Mouse (Mus musculus) kidney, postnatal 0 days (tissue): ENCODE measurements around the gene Ttc7b. TPM values are rescaled to one million over a fixed set of nuclear protein-coding genes. Genes with fewer than 3 reads are reported as not detected.

ENCODE experiments used
- ATAC-seq: fragments of 200-750 bp; cut with Nextera tagmentation; replicated peaks from 2 replicates; pipeline ENCODE4 v1.8.0; 2017; ENCODE audit warnings: low read depth, moderate number of reproducible peaks, moderate TSS enrichment, moderate library complexity; ENCODE audit not compliant: low FRiP score
- DNase-seq: peaks from one replicate; pipeline ENCODE4 v3.0.0-alpha.2; 2016; ENCODE audit warnings: low spot score
- H3K27ac ChIP-seq: fragments of 300-500 bp; sonication (generic); 2 replicates; pipeline ENCODE4 v1.5.1; 2014; ENCODE audit warnings: mild to moderate bottlenecking
- H3K27me3 ChIP-seq: fragments of 300-500 bp; sonication (generic); 2 replicates; pipeline ENCODE4 v1.6.1; 2014; ENCODE audit warnings: low read length, mixed read lengths; ENCODE audit not compliant: insufficient read depth
- H3K36me3 ChIP-seq: fragments of 300-500 bp; sonication (generic); 2 replicates; pipeline ENCODE4 v1.6.1; 2014; ENCODE audit warnings: low read length, mixed read lengths; ENCODE audit not compliant: insufficient read depth
- H3K4me1 ChIP-seq: fragments of 300-500 bp; sonication (generic); replicated peaks from 2 replicates; pipeline ENCODE4 v1.6.1; 2014; ENCODE audit warnings: antibody characterized with exemption, low read length, mixed read lengths; ENCODE audit not compliant: insufficient read depth
- H3K4me2 ChIP-seq: fragments of 300-500 bp; sonication (generic); 2 replicates; pipeline ENCODE4 v1.6.1; 2014; ENCODE audit warnings: mild to moderate bottlenecking, low read length, moderate library complexity, mixed read lengths
- H3K4me3 ChIP-seq: fragments of 300-500 bp; sonication (generic); replicated peaks from 2 replicates; pipeline ENCODE4 v1.5.1; 2014; ENCODE audit warnings: low read depth, low read length
- H3K9ac ChIP-seq: fragments of 300-500 bp; sonication (generic); 2 replicates; pipeline ENCODE4 v1.6.1; 2014; ENCODE audit warnings: low read depth, low read length
- H3K9me3 ChIP-seq: fragments of 300-500 bp; sonication (generic); replicated peaks from 2 replicates; pipeline ENCODE4 v1.6.1; 2016; ENCODE audit warnings: low read length, inconsistent platforms, mixed read lengths
- CTCF ChIP-seq: IDR thresholded peaks from 2 replicates; pipeline ENCODE4 v1.5.1; 2016; ENCODE audit warnings: antibody characterized with exemption, low read depth, mild to moderate bottlenecking, moderate library complexity
- WGBS: fragments of 180-500 bp; shearing (Covaris S2); extraction: QIAGEN DNeasy Blood & Tissue Kit; methylation state at CpG from one replicate; pipeline ENCODE4 v1.1.7; 2014; 5-methylcytosine and 5-hydroxymethylcytosine counted together
- polyA plus RNA-seq: library from polyadenylated mRNA; unstranded; fragments of >200 nt; fragmentation: Nextera tagmentation; extraction: Ambion mirVana; gene quantifications from 2 replicates; pipeline ENCODE4 v1.2.1, GENCODE M21; 2015

Gene Ttc7b
- polyA plus RNA-seq, 1 experiment from 2014 or later = 6.1 TPM

GRCm38 (mm10) chr12:100353075-100353782 lies 167.4 kb downstream of the Ttc7b start:
- no peak overlapping the region for H3K4me2 ChIP-seq
- WGBS = 84% methylated on average over 16 of the region's 16 CpGs

GRCm38 (mm10) chr12:100352094-100352493 lies 168.5 kb downstream of the Ttc7b start:
- no peaks in the 10 kb centered on the region for H3K27me3 ChIP-seq
- no peak for ATAC-seq
- no peak for TF ChIP-seq CTCF
- no peak overlapping the region for H3K27ac ChIP-seq
- no peak overlapping the region for H3K4me2 ChIP-seq
- H3K36me3 ChIP-seq = peaks cover 3% of the 10 kb centered on the region; the same call in 1 of the 2 replicates
- no peak overlapping the region for H3K9ac ChIP-seq
- 80% methylated on average over 6 of the region's 6 CpGs for WGBS
- H3K4me3 ChIP-seq = no peak overlapping the region
- no peak for DNase-seq
- no peaks in the 10 kb centered on the region for H3K9me3 ChIP-seq
- H3K4me1 ChIP-seq = no peaks in the 10 kb centered on the region

More at GRCm38 (mm10) chr12:100353075-100353782, 167.4 kb downstream of the Ttc7b start:
- H3K4me1 ChIP-seq = no peaks in the 10 kb centered on the region
- no peaks in the 10 kb centered on the region for H3K9me3 ChIP-seq
- ATAC-seq (no peak), DNase-seq (no peak)
- no peak overlapping the region for H3K27ac ChIP-seq
- H3K36me3 ChIP-seq = peaks cover 3% of the 10 kb centered on the region
- no peak for TF ChIP-seq CTCF
- no peak overlapping the region for H3K4me3 ChIP-seq
- no peaks in the 10 kb centered on the region for H3K27me3 ChIP-seq
- H3K9ac ChIP-seq = no peak overlapping the region

GRCm38 (mm10) chr12:100343554-100343953 lies 177.1 kb downstream of the Ttc7b start:
- Histone ChIP-seq H3K4me2 (no peak overlapping the region), H3K4me3 (no peak overlapping the region), H3K27ac (no peak overlapping the region), H3K27me3 (no peaks in the 10 kb centered on the region), H3K9me3 (no peaks in the 10 kb centered on the region), H3K36me3 (peaks cover 8% of the 10 kb centered on the region; the same call in 1 of the 2 replicates), H3K4me1 (no peaks in the 10 kb centered on the region), H3K9ac (no peak overlapping the region)
- ATAC-seq (no peak), DNase-seq (no peak)
- no peak for TF ChIP-seq CTCF
- 78% methylated on average over 6 of the region's 6 CpGs for WGBS

GRCm38 (mm10) chr12:100341614-100342013 lies 179.0 kb downstream of the Ttc7b start:
- WGBS = 75% methylated on average over 7 of the region's 7 CpGs
- ATAC-seq = no peak
- Histone ChIP-seq H3K36me3 (peaks cover 8% of the 10 kb centered on the region; the same call in 1 of the 2 replicates), H3K4me3 (no peak overlapping the region), H3K9ac (no peak overlapping the region), H3K4me1 (no peaks in the 10 kb centered on the region), H3K27me3 (no peaks in the 10 kb centered on the region), H3K9me3 (no peaks in the 10 kb centered on the region), H3K4me2 (no peak overlapping the region), H3K27ac (no peak overlapping the region)
- no peak for TF ChIP-seq CTCF
- DNase-seq = no peak

- Histone ChIP-seq H3K27ac (no peak overlapping the region), H3K4me1 (no peaks in the 10 kb centered on the region), H3K9me3 (no peaks in the 10 kb centered on the region), H3K27me3 (no peaks in the 10 kb centered on the region), H3K4me3 (no peak overlapping the region), H3K9ac (no peak overlapping the region), H3K36me3 (peaks cover 7% of the 10 kb centered on the region; the same call in 1 of the 2 replicates), H3K4me2 (no peak overlapping the region)
- WGBS = 95% methylated on average over 7 of the region's 7 CpGs
- no peak for TF ChIP-seq CTCF
- ATAC-seq (no peak), DNase-seq (no peak)
Measured at GRCm38 (mm10) chr12:100340901-100341460, 179.6 kb downstream of the Ttc7b start.

- no peak overlapping the region for H3K27ac ChIP-seq
- H3K36me3 ChIP-seq = no peaks in the 10 kb centered on the region
- DNase-seq (no peak), ATAC-seq (no peak)
- no peak overlapping the region for H3K4me3 ChIP-seq
- 68% methylated on average over 3 of the region's 3 CpGs for WGBS
- no peaks in the 10 kb centered on the region for H3K9me3 ChIP-seq
- H3K27me3 ChIP-seq = no peaks in the 10 kb centered on the region
- H3K4me1 ChIP-seq = no peaks in the 10 kb centered on the region
- no peak overlapping the region for H3K9ac ChIP-seq
- H3K4me2 ChIP-seq = no peak overlapping the region
- peak; percentile 55; the same call in 1 of the 2 replicates for TF ChIP-seq CTCF
Measured at GRCm38 (mm10) chr12:100338055-100338454, 182.6 kb downstream of the Ttc7b start.
